ENCODE assay signal across 8 mouse cellular contexts in the genomic region with DNA sequence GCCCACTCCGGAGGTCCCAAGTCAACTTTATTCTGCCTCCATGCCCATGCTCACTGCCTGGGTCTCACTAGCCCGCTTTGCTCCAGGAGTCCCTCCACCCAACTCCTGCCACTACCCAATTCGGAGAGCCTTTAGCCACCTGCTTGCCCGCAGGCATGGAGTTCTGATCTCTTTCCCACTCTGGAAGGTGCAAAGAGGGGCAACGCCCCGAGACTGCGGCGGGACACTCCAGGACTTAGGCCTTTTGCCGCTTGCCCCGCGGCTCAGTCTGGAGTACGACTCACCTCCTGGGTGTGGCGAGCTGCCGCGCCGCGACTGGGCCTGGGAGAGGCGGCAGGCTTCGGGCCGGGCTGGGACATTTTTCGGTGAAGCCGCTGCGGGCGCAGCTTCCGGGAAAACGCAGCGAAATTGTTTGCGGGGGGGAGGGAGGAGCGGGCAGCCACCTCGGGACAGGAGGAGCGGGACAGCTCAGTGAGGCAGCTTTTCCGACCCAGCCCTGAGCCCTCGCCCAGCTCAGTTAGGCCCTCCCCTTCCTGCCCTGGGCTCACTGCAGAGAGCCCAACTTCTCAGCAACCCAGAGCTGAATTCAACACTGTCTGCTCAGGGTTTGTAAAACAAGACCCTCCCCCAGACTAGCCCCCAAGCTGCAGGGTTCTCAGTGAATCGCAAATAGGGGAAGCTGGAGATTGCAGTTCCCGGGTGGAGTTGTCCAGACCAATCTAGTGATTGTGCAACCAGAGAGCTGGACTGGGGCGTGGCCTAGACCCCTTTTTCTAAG. TPM values are rescaled to one million over a fixed set of nuclear protein-coding genes. Genes with fewer than 3 reads are reported as not detected.
DNase-seq lines count a peak whose midpoint lies in the region; ATAC-seq and TF ChIP-seq lines count a peak whose summit lies in the region.

Gene Cast, minus strand, starts transcription at position 659 of the 778 bp plus-strand sequence.

- intact Hi-C loops in heart, adult 2 months (cut with DNase I), result loop anchor here (1.0 to 10.0 kb wide), 3 partner anchors 38 to 344 kb away; partner anchors contain the start of gene Erap1

- H3K79me2 ChIP-seq in heart, adult 2 months (replicated peaks; ENCODE audit: control insufficient read depth, insufficient read depth, low read length), result peaks cover 3% of the 10 kb centered on the region; the same call in 1 of the 2 replicates

- peak; percentile 79 for TF ChIP-seq POLR2A in heart, adult 2 months (IDR thresholded peaks at IDR 0.05; ENCODE audit: insufficient read depth, low read depth, low read length)

- H3K9me3 ChIP-seq in lung, postnatal 0 days (ENCODE audit: low read length), result no peaks in the 10 kb centered on the region

- TF ChIP-seq CTCF in heart, adult 2 months (IDR thresholded peaks at IDR 0.05), result no peak
- TF ChIP-seq CTCF in lung, postnatal 0 days (IDR thresholded peaks at IDR 0.05), result peak; percentile 1; the same call in 1 of the 2 replicates

- H3K4me2 ChIP-seq in lung, postnatal 0 days (replicated peaks; ENCODE audit: low read depth, low read length), result peak within 1 kb of the TSS; percentile 87

- peak within 1 kb of the TSS; percentile 85 for H3K4me3 ChIP-seq in heart, adult 2 months
- peak within 1 kb of the TSS; percentile 84 for H3K4me3 ChIP-seq in lung, postnatal 0 days (ENCODE audit: low read depth, low read length)

- peak within 1 kb of the TSS; percentile 94 for H3K27ac ChIP-seq in heart, adult 2 months
- peak within 1 kb of the TSS; percentile 98 for H3K27ac ChIP-seq in lung, postnatal 0 days (ENCODE audit: low read length)

- DNase-seq in B cell, adult 2 months, result peak; percentile 55 to 59
- DNase-seq in adipocyte (ENCODE audit: low spot score), result peak; percentile 72
- DNase-seq in embryo, embryonic 9.5 days (ENCODE audit: extremely low spot score), result peak; percentile 71
- DNase-seq in heart, adult 2 months, result peak; percentile 79 to 84
- peak; percentile 51 for DNase-seq in kidney, adult 9 months
- DNase-seq in lung, postnatal 0 days (ENCODE audit: low spot score), result peak; percentile 87
- peak; percentile 51 for DNase-seq in ovary, adult 18-20 months (ENCODE audit: low spot score)
- DNase-seq in thymus, postnatal 36 days, result peak; percentile 65 to 74

- TF ChIP-seq EP300 in heart, adult 2 months (IDR thresholded peaks at IDR 0.05; ENCODE audit: insufficient read depth, low read depth, low read length), result no peak
- no peak for TF ChIP-seq EP300 in lung, postnatal 0 days (IDR thresholded peaks at IDR 0.05)

- H3K27me3 ChIP-seq in heart, adult 2 months (ENCODE audit: control insufficient read depth, insufficient read depth, low read length), result no peaks in the 10 kb centered on the region
- H3K27me3 ChIP-seq in lung, postnatal 0 days (replicated peaks; ENCODE audit: insufficient read depth, low read length), result no peaks in the 10 kb centered on the region

- 2% methylated on average over 36 of the region's 36 CpGs for WGBS in heart, adult 2 months
- WGBS in lung, postnatal 0 days, result under 1% methylated on average over 34 of the region's 36 CpGs

- peak; percentile 89 for ATAC-seq in lung, postnatal 0 days

- H3K36me3 ChIP-seq in heart, adult 2 months (ENCODE audit: control insufficient read depth, insufficient read depth, low read length), result peaks cover 9% of the 10 kb centered on the region
- H3K36me3 ChIP-seq in lung, postnatal 0 days (ENCODE audit: insufficient read depth, low read length), result no peaks in the 10 kb centered on the region

- H3K9ac ChIP-seq in heart, adult 2 months (ENCODE audit: low read depth, low read length), result peak within 1 kb of the TSS; percentile 95
- peak within 1 kb of the TSS; percentile 87 for H3K9ac ChIP-seq in lung, postnatal 0 days (replicated peaks; ENCODE audit: low read depth)

- peaks cover 3% of the 10 kb centered on the region for H3K4me1 ChIP-seq in heart, adult 2 months (ENCODE audit: control insufficient read depth, insufficient read depth, low read length)
- peaks cover 5% of the 10 kb centered on the region for H3K4me1 ChIP-seq in lung, postnatal 0 days (ENCODE audit: insufficient read depth, low read depth, low read length)

RNA-seq across cellular contexts. Expression of gene Cast, which starts in this region (rescaled TPM):
- total RNA-seq in heart, adult 2 months (2021), result 100 to 1,000 TPM; 102 to 115 TPM
- polyA plus RNA-seq in heart, adult 2 months (2012; rRNA removed), result 18.9 and 32.2 TPM in 2 replicates
- polyA plus RNA-seq in lung, postnatal 0 days (2015; fragmentation: Nextera tagmentation; extraction: Ambion mirVana), result 47.6 and 47.9 TPM in 2 replicates

Comparison
In these comparisons a context has a peak if more than half of its experiments do, and no peak if none do; other contexts are left out.
1. Peak in every context shown above with its lines: DNase-seq, ATAC-seq, H3K4me3 ChIP-seq and H3K27ac ChIP-seq.